Mouse (Mus musculus) MEL (cell line): ENCODE data around the gene Zbtb14.

Experiments used
- CTCF ChIP-seq, 3 experiments: IDR thresholded peaks in 2 of 3; conservative IDR thresholded peaks in 1 of 3; 2 replicates each; pipeline ENCODE4 v1.5.1; 2011 to 2012; ENCODE audit warnings: low read length in 3 of 3, low read depth in 2 of 3, mild to moderate bottlenecking in 2 of 3, improper control_type of control experiment in 1 of 3, inconsistent platforms in 1 of 3, mixed read lengths in 1 of 3, moderate library complexity in 1 of 3; ENCODE audit not compliant: control insufficient read depth in 1 of 3, insufficient read depth in 1 of 3, poor library complexity in 1 of 3, severe bottlenecking in 1 of 3
- E2F4 ChIP-seq: IDR thresholded peaks from 2 replicates; pipeline ENCODE4 v1.6.1; 2011; ENCODE audit warnings: low read depth, low read length, improper control_type of control experiment, borderline replicate concordance
- EP300 ChIP-seq, 2 experiments: IDR thresholded peaks; 2 replicates each; pipeline ENCODE4 v1.6.1; 2011; ENCODE audit warnings: improper control_type of control experiment in 2 of 2, low read length in 2 of 2, low read depth in 1 of 2, mild to moderate bottlenecking in 1 of 2
- GATA1 ChIP-seq: IDR thresholded peaks from 2 replicates; pipeline ENCODE4 v1.6.1; 2011; ENCODE audit warnings: low read depth, low read length, improper control_type of control experiment
- MAX ChIP-seq: IDR thresholded peaks from 2 replicates; pipeline ENCODE4 v1.6.1; 2011; ENCODE audit warnings: low read length, improper control_type of control experiment
- POLR2A ChIP-seq, 2 experiments: IDR thresholded peaks; 2 replicates each; pipeline ENCODE4 v1.6.1; 2011 to 2012; ENCODE audit warnings: low read length in 2 of 2, mild to moderate bottlenecking in 2 of 2, control low read depth in 1 of 2, improper control_type of control experiment in 1 of 2, low read depth in 1 of 2, moderate library complexity in 1 of 2; ENCODE audit not compliant: control insufficient read depth in 1 of 2, insufficient read depth in 1 of 2, poor library complexity in 1 of 2
- POLR2AphosphoS5 ChIP-seq: IDR thresholded peaks from 2 replicates; pipeline ENCODE4 v1.6.1; 2012; ENCODE audit warnings: low read depth, borderline replicate concordance, mild to moderate bottlenecking, inconsistent platforms, low read length, moderate library complexity, mixed read lengths
- SIN3A ChIP-seq: IDR thresholded peaks from 2 replicates; pipeline ENCODE4 v1.6.1; 2012; ENCODE audit warnings: low read length, improper control_type of control experiment, inconsistent platforms
- TCF12 ChIP-seq: IDR thresholded peaks from 2 replicates; pipeline ENCODE4 v1.6.1; 2014; ENCODE audit warnings: low read depth, mild to moderate bottlenecking, inconsistent platforms, low read length, improper control_type of control experiment, moderate library complexity
- USF2 ChIP-seq, 2 experiments: IDR thresholded peaks; 2 replicates each; pipeline ENCODE4 v1.6.1; 2011 to 2012; ENCODE audit warnings: improper control_type of control experiment in 2 of 2, low read length in 2 of 2, borderline replicate concordance in 1 of 2, inconsistent platforms in 1 of 2, low read depth in 1 of 2, mild to moderate bottlenecking in 1 of 2; ENCODE audit not compliant: insufficient read depth in 1 of 2
- ZKSCAN1 ChIP-seq: IDR thresholded peaks from 2 replicates; pipeline ENCODE4 v1.6.1; 2012; ENCODE audit warnings: low read depth, mild to moderate bottlenecking, inconsistent platforms, low read length, improper control_type of control experiment, moderate library complexity
- ZNF384 ChIP-seq: IDR thresholded peaks from 2 replicates; pipeline ENCODE4 v1.6.1; 2012; ENCODE audit warnings: low read depth, mild to moderate bottlenecking, inconsistent platforms, low read length, improper control_type of control experiment

DNA sequence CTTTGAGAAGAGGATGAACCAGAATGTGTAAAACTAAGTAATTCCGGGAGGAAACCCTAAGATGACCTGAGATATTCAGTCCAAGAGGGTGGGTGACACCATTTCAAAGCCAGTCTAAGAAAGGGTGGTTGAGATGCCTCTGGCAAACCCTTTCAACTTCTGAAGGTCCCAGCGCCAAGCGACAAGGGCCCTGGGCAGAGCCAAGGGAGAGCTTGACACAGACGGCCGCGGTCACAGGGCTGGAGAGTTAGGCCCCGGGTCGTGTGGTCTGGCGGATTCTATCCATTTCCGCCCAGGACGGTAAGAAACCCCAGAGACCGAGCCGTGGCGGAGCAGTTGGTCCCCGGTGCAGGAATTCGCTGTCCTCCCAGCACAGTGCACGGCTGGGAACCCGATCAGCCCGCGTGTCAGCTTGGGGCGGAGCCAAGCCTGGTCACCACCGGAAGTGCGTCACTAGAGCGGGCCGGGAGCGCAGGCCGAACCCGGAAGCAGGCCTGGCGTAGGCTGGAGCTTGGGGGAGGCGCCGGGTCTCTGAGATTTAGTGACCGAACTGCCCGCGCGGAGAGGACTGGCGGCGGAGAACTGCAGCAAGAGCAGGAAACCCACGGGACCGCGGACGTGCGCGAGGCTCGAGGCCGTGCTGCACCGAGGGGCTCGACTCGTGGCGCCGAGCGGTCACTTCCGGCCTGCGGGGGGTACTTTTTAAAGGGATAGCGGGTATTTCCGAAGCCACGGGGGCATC lies 34.2 kb downstream of the Zbtb14 start:
- TF ChIP-seq ZNF384 (peak; percentile 20; the same call in 1 of the 2 replicates), CTCF (IDR thresholded peaks at IDR 0.05 in 2 of 3, conservative IDR thresholded peaks at IDR 0.05 in 1 of 3; ENCODE audit: control insufficient read depth in 1 of 3, insufficient read depth in 1 of 3, low read depth in 2 of 3, low read length in 3 of 3, poor library complexity in 1 of 3, severe bottlenecking in 1 of 3) (no peak), MAX (peak; percentile 94), POLR2A (IDR thresholded peaks at IDR 0.05; ENCODE audit: control insufficient read depth in 1 of 2, insufficient read depth in 1 of 2, low read depth in 1 of 2, low read length in 2 of 2, poor library complexity in 1 of 2) (peak; percentile 68 to 98; a peak in 3 of 4 replicates), SIN3A (peak; percentile 79), ZKSCAN1 (no peak), EP300 (IDR thresholded peaks at IDR 0.05; ENCODE audit: low read depth in 1 of 2, low read length in 2 of 2) (peak in 1 of 2 experiments; percentile 30; a peak in 1 of 4 replicates), POLR2AphosphoS5 (no peak), GATA1 (no peak), USF2 (IDR thresholded peaks at IDR 0.05; ENCODE audit: borderline replicate concordance in 1 of 2, insufficient read depth in 1 of 2, low read depth in 1 of 2, low read length in 2 of 2) (no peak), TCF12 (peak; percentile 70), E2F4 (no peak)
